Mouse (Mus musculus): ENCODE data around the gene Ttf2. TPM values are rescaled to one million over a fixed set of nuclear protein-coding genes. Genes with fewer than 3 reads are reported as not detected.

Ttf2 gene
- total RNA-seq (2017) = 7.4 to 18.3 TPM (median 8.6 TPM) in 3 replicates

DNA sequence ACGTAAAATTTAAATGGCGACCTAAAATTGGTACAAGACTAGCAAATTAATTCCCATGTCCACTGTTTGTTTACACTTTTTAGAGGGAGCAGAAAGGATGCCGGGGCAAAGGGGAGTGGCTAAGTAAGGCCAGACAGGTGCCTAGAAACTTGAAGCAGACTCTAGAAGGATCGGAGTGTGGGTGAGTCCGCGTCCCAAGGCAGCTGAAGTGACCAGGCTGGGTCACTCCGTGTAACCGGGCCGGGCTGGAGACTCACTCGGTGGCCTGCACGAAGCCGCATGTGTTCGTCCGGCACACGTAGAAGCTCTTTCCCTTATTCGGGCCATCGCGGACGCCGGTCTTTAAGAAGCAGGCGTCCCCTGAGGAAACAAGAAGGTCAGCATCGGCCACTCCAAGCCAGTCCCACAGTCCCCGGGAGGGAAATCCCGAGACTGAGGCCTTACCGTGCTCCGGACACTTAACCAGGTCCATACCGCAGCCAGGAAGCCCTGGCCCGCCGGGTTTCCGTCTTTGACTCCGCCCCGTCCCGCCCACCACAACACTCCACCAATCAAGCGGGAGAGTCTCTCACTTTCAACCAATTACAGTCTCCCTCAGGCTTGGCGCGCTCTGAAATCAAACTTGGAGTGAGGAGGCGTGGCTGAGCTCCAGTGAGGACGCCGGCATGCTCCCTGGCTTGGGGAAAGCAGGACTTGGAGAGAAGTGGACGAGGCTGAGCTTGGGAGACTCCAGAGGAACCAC is at the start of gene Ttf2:
TSS of gene Ttf2 (minus strand) at position 488 of the 742 bp plus-strand sequence.
- peak; percentile 97 for ATAC-seq (replicated peaks; ENCODE audit: insufficient number of reproducible peaks, low FRiP score, low TSS enrichment, poor library complexity, severe bottlenecking)

DNA sequence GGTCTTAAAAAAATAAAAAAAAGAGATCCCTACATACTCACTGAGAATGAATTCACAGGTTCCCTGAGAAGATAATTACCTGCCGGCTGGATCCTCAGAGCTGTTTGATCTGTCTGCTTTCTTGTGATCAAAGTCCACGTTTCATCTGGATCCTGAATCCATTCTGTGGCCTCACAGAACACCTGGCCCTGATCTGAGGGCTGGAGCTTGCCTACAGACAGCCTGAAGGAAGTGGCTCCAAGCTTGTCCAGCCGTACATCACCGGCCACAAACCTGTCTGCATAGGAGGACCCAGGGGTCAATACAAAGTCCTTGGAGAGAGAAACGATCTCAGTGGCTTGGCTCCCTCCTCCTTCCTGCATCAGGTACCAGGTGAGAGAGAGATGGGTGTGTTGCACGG is 49.0 kb upstream of the Ttf2 start:
- ATAC-seq (replicated peaks; ENCODE audit: insufficient number of reproducible peaks, low FRiP score, low TSS enrichment, poor library complexity, severe bottlenecking) = no peak

DNA sequence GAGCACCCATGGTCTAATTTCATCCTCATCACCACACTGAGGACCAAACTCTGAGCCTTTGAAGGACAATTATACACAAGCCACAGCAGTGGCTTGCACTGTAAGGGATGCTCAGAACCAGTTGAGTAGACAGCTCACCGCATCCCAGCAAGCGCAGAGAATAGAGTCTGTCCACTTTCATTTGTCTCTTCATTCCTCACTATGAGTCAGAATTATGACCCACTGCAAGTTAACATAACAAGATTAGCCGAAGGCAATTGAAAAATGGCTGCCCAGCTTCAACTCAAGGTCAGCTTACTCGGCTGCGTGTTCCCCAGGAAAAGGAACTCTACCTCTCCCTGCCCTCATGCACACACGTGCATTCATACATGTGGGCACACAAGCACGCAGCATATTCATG is 46.6 kb upstream of the Ttf2 start:
- ATAC-seq (replicated peaks; ENCODE audit: insufficient number of reproducible peaks, low FRiP score, low TSS enrichment, poor library complexity, severe bottlenecking) = no peak

DNA sequence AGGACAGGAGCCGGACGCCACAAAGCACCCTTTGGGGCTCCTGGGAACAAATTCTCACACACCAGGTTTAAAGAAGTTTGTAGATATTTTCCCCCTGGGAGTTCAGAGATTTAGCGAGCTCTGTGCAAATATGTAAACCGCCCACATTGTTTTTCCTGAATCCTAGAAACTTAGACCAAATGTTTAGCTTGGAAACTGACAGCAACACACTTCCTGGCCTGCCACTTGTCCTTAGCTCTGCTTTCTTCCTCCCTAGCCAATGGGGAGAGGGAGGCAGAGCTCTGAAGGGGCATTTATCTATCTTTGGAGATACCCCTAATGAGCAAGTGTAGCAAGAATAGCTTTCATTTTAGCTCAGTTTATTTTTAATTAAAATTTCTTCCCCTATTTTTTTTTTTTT is 45.8 kb upstream of the Ttf2 start:
- ATAC-seq (replicated peaks; ENCODE audit: insufficient number of reproducible peaks, low FRiP score, low TSS enrichment, poor library complexity, severe bottlenecking) = no peak

DNA sequence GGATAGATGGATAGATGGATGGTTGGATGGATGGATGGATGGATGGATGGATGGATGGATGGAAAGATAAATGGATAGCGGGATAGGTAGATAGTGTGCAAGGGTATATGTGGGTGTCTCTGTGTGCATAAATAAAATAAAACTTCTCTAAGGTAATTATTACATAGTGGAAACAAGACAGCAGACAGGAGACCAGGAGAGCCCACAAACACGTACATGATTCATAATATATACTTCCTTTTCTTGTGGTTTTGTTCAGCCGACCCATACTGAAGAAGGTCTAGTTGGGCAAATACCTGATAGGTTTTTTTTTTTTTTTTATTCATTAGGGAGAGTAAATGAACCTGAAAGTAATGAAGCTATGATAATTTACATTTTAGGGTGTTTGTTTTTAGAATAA is 44.1 kb upstream of the Ttf2 start:
- no peak for ATAC-seq (replicated peaks; ENCODE audit: insufficient number of reproducible peaks, low FRiP score, low TSS enrichment, poor library complexity, severe bottlenecking)

DNA sequence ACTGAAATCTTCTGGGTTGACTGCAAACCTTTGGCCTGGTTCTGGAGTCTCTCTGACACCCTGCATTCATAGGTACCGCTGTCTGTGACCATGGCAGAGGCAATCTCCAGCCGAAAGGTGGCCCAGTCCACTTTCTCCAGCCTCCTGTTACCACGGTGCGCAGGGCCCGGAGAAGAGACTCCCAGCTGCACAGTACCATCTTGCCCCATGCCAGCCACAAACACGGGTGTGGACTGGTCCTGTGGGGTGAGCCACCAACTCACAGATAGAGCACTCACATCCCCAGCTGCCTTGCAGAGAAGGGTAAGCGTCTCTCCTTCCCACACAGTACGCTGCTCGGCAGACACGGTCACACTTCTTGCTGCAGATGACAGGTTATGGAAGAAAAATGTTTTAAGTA is 43.5 kb upstream of the Ttf2 start:
- ATAC-seq (replicated peaks; ENCODE audit: insufficient number of reproducible peaks, low FRiP score, low TSS enrichment, poor library complexity, severe bottlenecking) = no peak

DNA sequence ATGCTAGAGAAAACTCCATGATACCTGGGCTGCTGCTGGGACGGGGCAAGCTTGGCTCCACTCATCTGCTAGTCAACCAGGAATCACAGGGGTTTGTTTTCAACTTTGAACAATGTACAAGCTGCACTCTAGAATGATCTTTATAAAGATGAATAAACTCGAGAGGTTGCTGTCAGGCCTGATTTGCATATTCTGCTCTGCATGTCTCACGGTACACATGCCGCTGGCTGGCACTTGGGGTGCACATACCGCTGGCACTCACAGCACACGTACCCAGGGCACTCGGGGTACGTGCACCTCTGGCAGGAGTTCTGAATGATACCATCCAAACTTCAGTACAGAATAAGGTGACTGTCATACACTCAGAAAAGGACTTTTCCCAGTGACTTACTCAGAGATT is 43.1 kb upstream of the Ttf2 start:
- no peak for ATAC-seq (replicated peaks; ENCODE audit: insufficient number of reproducible peaks, low FRiP score, low TSS enrichment, poor library complexity, severe bottlenecking)

DNA sequence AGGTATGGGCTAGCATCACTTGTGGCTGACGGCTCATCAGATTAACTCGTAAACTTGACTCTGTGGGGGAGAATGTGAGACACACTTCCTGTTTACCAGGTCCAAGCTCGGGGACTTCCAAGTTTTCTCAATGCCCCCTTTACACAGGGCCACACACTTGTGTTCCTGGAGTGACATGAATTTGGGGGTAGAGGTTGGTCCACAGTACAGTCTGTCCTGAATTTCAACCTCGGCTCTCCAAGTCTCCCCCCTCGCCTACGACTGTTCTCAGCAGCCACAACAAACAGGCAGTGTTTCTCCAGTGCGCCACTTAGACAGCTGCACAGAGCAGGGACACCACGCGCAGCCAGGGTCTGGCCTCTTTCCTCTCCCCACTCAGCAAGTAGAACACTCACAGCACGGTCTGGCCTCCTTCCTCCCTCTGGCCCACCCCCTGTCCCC is 42.7 kb upstream of the Ttf2 start:
- ATAC-seq (replicated peaks; ENCODE audit: insufficient number of reproducible peaks, low FRiP score, low TSS enrichment, poor library complexity, severe bottlenecking) = peak; percentile 15; the same call in 1 of the 2 replicates

DNA sequence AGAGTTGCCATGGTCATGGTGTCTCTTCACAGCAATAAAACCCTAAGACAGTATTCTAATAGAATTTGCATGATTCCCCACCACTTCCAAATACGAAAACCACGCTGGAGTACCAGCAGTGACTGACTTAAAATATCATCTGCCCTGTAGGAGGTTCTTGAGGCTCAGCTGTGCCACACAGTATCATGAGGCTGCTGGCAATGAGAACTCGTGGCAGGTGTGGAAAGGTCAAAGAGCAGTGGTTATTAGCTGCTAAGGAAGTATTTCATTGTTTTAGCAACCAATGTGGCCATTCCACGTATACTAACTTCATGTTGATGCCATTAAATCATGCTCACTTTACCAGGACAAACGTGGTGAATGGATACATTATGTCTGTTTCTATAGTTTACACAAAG is 41.7 kb upstream of the Ttf2 start:
- 0 out of 2 replicates have a peak, but pooled peaks have one; percentile 24 for ATAC-seq (replicated peaks; ENCODE audit: insufficient number of reproducible peaks, low FRiP score, low TSS enrichment, poor library complexity, severe bottlenecking)

DNA sequence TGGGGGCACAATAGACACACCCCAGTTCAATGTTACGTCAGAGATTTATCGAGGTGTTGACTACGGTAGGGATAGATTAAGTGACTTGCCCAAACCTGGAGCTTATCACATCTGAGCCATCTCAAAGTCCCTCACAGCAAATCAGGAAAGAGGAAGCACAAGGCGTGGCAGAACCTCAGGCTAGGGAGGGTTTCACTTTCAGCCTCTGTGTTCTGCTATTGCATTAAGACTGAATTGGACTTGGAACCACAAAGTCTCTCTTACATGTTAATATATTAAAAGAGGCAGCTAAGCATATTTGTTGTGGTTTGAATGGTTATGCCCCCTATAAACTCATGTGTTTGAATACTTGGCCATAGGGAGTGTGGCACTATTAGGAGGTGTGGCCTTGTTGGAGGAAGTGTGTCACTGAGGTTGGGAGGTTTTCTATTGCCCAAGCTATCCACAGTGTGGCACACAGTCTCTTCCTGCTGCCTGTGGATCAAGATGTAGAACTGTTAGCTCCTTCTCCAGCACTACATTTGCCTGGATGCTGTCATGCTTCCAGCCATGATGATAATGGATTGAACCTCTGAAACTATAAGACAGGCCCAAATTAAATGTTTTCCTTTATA is 41.2 kb upstream of the Ttf2 start:
- peak; percentile 92 for ATAC-seq (replicated peaks; ENCODE audit: insufficient number of reproducible peaks, low FRiP score, low TSS enrichment, poor library complexity, severe bottlenecking)

DNA sequence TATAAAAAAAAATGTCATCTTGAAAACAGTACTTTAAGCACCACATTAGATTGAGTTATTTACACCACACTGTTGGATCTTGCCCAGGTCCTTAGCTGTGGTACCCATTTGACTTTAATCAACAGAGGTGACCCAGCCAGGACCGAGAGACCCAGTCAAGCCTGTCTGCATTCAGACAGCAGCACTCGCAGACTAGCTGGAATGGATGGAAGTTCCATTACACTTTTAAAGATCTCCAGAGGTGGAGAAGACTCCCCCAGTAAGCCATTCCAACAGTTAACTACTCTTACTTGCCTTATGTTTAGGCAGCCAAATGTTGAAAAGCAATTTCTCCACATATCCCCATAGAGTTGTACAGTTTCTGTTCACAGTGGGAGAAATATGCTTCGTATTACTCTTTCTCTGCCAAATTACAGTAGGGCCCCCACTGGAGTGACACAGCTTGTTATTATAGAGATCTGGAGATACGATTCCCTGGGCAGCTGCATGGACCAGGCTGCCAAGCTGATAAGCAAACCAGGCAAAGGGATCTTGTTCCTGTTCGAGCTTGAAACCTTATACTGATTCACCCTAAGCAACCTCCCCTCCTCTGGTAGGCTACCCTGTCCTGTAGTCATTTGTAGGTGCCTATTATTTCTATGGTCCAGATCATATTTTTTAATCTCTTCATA is 37.8 kb upstream of the Ttf2 start:
- ATAC-seq (replicated peaks; ENCODE audit: insufficient number of reproducible peaks, low FRiP score, low TSS enrichment, poor library complexity, severe bottlenecking) = no peak

DNA sequence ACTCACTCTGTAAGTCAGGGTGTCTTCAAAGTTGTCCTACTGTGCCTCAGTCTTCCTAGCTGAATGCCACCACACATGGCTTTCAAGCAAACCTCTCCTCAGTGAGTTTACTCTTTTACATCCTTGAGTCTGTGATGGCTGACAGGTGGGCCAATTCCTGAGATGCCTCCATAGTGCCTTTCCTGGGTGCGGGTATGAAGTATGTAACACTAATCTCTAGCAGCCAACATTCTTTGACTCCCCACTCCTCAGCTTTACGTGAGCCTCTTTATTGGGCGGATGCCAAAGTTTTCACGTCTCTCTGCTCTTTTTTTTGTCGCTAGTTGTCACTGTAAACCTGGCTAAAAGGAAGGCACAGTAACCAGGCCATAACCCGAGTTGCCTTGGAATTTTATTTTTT is 35.9 kb upstream of the Ttf2 start:
- no peak for ATAC-seq (replicated peaks; ENCODE audit: insufficient number of reproducible peaks, low FRiP score, low TSS enrichment, poor library complexity, severe bottlenecking)

DNA sequence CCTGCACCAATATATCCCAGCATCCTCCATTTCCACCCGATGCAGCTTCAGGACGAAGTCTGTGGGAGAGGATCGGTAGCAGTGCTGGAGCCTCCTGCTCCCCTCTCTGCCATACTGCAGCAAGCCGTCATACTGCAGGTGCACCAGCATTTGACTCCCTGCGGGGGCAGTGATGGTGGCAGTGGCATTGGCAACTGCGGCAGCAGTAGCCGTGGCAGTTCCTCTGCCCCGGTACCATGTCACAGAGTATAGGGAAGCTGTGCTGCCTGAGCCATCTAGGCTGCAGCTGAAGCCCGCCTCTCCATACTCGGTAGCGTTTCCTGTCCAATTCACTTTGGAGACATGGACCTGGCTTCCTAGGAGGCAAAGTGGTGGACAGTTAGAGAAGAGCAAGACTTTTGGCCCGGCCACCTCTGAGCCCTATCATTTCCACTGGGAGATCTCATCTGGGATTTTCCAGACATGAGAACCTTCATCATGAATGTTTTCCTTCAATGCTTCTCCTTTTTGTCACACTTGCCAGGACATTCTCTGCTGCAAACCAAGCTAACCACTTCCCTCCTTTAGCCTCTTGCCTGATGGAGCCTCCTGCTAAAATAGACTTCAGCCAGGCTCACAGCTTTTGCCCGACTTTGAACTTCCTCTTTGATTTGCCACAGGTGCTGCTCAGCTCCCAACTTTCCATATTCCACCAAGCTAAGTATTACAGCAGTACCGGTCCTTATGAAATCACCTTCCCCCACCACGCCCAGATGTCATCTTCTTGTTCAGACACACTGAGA is 34.3 kb upstream of the Ttf2 start:
- peak; percentile 51 for ATAC-seq (replicated peaks; ENCODE audit: insufficient number of reproducible peaks, low FRiP score, low TSS enrichment, poor library complexity, severe bottlenecking)

DNA sequence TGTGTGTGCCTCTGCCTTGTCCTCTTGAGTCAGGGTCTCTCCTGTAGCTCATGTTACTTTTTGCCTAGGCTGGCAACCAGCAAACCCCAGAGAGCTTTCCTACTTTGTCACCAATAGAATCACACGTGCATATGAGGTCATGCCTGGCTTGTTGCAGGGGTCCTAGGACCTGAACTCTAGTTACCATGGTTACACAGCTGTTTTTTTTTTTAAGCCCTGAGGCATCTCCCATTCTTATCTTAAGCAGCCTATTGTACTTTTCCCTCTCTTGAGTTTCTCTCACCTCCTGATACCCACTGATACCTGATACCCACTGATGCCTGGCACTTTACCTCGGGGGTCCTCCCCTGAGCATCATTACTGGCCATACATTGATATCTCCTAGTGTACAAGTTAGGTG is 30.3 kb upstream of the Ttf2 start:
- no peak for ATAC-seq (replicated peaks; ENCODE audit: insufficient number of reproducible peaks, low FRiP score, low TSS enrichment, poor library complexity, severe bottlenecking)

DNA sequence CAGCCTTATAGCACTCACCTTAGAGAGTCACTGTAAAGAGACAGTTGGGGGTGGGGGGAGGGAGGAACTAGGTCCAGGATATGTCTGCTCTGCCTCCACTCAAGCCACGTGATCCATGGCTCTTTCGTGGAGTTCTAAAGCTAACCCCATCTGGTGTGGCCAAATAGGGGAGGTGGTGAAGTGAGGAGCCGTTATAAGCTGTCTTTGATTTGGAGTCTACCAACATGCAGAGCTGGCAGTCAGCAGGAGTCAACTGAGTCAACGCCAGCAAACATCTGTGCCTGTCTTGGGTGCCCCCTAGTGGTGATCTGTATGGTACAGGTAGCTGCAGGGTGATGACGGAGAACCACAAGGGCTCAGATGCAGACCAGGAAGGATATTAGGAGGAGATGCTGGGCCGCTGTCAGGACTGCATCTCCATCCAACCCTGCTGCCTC is 29.5 kb upstream of the Ttf2 start:
- ATAC-seq (replicated peaks; ENCODE audit: insufficient number of reproducible peaks, low FRiP score, low TSS enrichment, poor library complexity, severe bottlenecking) = peak; percentile 37; the same call in 1 of the 2 replicates

DNA sequence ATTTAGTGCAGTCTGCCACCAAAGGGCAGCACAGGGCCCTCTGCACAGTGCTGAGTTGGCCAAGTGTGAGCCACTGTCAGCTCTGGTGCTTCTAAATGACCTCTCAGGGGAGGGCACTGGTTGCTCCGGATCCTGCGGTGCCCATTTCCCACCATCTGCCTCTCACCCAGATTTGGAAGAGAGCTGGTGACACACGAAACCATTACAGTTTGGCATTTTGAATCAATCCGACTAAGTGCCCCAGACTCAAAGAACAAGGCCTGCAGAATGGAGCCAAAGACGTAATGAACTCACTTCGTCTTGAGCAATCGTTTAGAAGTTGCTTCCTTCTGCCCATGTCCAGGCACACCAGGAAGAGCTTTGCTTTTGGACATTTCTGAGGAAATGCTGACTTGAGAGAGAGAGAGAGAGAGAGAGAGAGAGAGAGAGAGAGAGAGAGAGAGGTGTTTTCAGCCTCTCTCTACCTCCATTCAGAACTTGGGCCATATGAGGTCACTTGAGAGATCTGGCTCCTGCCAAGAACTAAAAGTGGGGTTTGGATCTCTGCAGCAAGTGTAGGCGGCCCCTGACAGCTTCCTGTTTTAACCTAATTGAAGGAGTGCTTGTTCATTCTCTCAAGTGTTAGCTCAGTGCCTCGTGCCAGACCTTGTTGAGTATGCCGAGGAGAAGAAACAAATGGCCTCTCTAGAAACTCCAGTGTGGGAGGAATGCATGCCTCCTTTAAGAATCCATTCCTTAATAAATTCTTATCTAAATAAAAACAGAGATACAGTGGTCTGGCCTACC is 28.5 kb upstream of the Ttf2 start:
- peak; percentile 15; the same call in 1 of the 2 replicates for ATAC-seq (replicated peaks; ENCODE audit: insufficient number of reproducible peaks, low FRiP score, low TSS enrichment, poor library complexity, severe bottlenecking)

DNA sequence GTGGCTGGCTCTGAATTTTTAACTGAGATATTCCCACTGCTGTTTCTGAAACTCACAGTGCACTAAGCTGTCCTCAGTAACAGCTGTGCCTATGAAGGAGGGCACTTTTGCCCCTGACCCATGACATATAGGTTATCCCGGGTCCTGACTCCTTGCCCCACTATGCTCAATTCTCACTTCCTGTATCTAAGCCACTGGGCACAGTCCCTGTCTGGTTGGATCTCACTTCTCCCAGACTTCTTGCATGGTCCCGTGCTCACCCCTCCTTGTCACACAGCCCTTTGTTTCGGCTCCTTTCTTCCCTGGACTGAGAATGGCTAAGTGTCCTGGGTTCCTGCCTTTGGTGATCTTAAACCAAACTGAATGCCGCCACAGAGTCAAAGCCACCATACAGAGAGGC is 24.8 kb upstream of the Ttf2 start:
- peak; percentile 40; the same call in 1 of the 2 replicates for ATAC-seq (replicated peaks; ENCODE audit: insufficient number of reproducible peaks, low FRiP score, low TSS enrichment, poor library complexity, severe bottlenecking)

DNA sequence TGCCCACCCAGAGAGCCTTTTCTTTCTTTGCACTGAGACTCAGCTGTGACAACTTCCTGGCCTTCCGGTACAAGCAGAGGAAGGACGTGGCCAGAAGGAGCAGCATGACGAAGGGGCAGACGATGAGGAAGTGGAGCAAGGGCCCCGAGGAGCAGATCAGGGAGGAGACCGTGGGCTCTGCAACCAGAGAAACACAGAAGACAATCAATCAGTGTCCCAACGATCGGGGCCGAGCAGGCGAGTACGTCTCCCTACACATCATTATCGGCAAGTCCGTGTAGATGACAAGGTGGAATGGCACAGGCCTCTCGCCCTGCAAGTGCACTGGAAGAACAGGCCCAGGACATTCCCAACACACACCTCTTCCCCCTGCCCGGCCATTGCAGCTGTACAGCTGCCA is 24.3 kb upstream of the Ttf2 start:
- ATAC-seq (replicated peaks; ENCODE audit: insufficient number of reproducible peaks, low FRiP score, low TSS enrichment, poor library complexity, severe bottlenecking) = peak; percentile 69

All from monocyte, adult 5-6 weeks (primary cell).